Mouse (Mus musculus) right cerebral cortex, postnatal 25 days (tissue): ENCODE data around the gene Etv6.
A peak's percentile ranks its signal among the peaks of the same experiment; 100 is the strongest.

Experiments
- DNase-seq: peaks from one replicate; pipeline ENCODE4 v3.0.0; 2022

The Etv6 gene

GRCm38 (mm10) chr6:134045092-134045868 is 9.8 kb downstream of the Etv6 start:
- DNase-seq, result no peak

- DNase-seq, result no peak
Measured at GRCm38 (mm10) chr6:134046136-134046535, 10.6 kb downstream of the Etv6 start.

GRCm38 (mm10) chr6:134047249-134047648 is 11.7 kb downstream of the Etv6 start:
- DNase-seq, result no peak

GRCm38 (mm10) chr6:134047974-134048373 is 12.5 kb downstream of the Etv6 start:
- no peak for DNase-seq

DNA sequence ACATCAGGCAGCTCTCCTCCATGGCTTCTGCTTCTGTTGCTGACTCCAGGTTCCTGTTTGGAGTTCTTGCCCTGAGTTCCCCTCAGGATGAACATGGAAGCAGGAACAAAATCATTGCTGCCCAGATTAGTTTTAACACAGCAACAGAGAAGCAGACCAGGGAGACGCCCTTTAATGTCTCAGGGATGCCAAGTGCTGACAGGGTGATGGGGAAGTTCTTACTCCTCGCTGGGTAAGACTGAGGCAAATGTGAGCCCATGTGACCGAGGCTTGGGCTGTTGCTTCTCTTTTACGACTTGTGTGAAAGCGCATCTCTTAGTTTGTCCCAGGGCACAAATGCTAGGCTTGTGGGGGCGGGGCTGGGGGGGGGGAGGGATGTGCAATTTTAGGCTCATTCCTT is 13.5 kb downstream of the Etv6 start:
- no peak for DNase-seq

DNA sequence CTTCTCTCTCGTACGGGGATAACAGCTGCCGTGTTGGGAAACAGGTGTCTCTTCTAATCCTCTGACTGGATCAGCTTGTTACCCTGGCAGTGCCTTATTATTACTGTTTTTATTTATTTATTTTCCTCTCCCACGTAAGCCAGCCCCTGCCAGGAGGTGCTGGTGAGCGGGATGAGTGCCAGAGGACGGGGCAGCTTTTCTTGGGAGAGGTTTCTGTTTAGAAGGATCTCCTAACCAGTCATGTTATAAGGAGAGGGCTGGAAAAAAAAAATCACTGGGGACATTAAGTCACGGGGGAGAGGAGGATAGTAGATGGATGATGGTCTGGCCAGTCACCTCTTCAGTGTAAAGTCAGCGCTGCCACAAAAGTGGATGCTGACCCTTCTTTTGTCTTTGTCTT is 15.0 kb downstream of the Etv6 start:
- no peak for DNase-seq

DNA sequence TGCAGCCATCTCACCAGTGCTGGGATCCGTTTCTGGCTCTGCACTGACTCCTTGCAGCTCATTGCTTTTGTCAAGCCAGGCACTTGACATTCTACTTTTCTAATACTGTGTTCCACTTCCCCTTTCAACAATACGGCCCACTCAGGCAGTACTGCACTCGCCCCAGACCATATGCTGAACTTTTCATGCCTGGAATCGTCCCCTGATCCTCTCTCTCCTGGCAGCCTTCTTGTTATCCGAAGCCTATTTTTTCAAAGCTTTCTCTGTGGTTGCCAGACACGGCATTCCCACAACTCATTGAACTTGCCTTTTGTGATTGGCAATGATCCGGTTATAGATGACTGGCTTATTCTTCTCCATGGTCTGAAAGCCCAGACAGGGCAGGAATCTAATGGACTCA is 16.4 kb downstream of the Etv6 start:
- DNase-seq, result no peak

- DNase-seq, result no peak
Measured at GRCm38 (mm10) chr6:134053146-134053545, 17.6 kb downstream of the Etv6 start.

- no peak for DNase-seq
Measured at GRCm38 (mm10) chr6:134053566-134053965, 18.1 kb downstream of the Etv6 start.

DNA sequence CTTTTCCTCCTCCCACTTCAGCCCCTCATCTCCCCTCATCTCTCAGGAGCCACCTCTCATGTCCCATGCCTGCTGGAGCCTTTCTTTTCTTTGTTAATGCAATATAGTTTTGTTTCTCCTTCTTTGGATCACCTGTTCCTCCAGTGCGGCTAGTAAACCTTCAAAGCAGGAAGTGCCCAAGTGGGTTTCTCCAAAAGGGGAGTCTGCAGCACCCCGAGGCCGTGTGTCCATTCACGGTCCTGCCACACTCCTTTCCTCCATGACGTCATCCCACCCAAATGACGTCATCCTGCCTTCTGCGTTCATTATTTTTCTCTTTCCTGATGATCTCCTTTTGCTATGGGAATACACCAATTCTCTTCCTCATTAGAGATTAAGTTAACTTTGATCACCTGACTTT is 20.1 kb downstream of the Etv6 start:
- DNase-seq, result no peak

- DNase-seq, result no peak
Measured at GRCm38 (mm10) chr6:134058451-134058850, 23.0 kb downstream of the Etv6 start.

DNA sequence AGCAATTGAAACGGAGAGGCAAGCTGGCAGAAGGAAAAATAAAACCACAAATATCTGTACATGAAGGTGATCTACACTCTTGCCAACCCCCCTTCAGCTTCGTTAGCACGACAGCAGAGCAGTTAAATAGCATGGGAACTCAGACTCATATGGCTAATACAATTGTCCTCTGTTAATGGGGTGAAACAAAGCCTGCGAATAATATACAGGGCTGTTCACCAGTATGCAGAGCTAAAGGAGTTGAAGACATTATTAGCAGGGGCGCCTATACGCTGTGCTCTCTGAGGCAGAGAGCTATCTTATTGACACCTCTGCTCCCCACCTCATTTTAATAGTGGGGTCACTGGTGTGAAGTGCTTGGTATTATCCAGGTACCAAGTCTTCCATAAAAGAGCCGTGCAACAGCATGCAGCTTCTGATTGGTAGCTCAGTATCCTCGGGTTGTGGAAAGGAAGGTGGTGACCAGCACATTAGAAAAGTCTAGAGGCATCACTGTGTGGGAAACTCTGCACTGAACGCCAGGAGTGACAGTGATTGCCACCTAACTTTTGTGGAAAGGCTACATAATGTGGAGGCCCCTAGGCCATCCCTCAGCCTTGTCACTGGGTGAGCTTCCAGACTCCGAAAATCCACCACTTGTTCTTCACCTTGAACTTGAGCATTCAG is 23.5 kb downstream of the Etv6 start:
- no peak for DNase-seq

- DNase-seq, result peak; percentile 67
Measured at GRCm38 (mm10) chr6:134059552-134059891, 24.0 kb downstream of the Etv6 start.

DNA sequence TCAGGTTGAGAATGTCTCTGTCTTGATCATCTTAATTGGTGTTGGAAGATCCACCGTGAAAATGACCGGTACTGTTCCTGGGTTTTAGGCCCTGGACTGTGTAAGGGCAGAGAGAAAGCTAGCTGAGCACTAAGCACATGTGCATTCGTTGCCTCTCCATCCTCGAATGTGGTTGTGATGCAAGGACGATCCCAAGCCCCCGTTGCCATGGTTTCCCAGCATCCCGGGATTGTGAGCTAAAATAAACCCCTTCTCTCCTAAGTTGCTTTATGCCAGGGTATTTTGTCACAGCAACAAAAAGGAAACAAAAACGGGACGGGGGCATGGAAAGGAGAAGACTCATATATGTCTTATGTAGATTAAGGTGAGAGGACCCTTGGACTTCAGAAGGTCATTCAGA is 24.5 kb downstream of the Etv6 start:
- DNase-seq, result no peak

- DNase-seq, result no peak
Measured at GRCm38 (mm10) chr6:134060811-134061210, 25.3 kb downstream of the Etv6 start.

GRCm38 (mm10) chr6:134065018-134065725 is 29.7 kb downstream of the Etv6 start:
- DNase-seq, result no peak

- DNase-seq, result no peak
Measured at GRCm38 (mm10) chr6:134066112-134066511, 30.6 kb downstream of the Etv6 start.

- no peak for DNase-seq
Measured at GRCm38 (mm10) chr6:134066996-134067395, 31.5 kb downstream of the Etv6 start.

DNA sequence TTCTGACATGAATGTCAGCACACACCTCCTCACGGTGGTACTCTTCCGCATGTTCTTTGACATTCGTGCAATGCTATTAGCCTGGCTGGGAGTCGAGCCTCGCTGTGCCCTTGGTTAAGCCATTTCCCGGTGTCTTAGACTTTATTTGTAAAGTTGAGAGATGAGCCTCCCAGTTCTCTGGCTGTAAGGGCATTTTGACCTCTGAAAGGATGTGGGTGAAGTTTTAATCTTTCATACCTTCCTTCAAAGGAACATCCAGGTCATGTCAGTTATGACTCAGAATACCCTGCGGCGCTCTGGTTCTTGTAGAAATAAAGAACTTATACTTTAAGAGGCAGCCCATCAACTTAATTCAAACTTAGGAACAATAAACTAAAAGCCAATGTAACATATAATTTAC is 32.0 kb downstream of the Etv6 start:
- no peak for DNase-seq

- no peak for DNase-seq
Measured at GRCm38 (mm10) chr6:134072439-134072838, 36.9 kb downstream of the Etv6 start.

GRCm38 (mm10) chr6:134072906-134073305 is 37.4 kb downstream of the Etv6 start:
- DNase-seq, result no peak

DNA sequence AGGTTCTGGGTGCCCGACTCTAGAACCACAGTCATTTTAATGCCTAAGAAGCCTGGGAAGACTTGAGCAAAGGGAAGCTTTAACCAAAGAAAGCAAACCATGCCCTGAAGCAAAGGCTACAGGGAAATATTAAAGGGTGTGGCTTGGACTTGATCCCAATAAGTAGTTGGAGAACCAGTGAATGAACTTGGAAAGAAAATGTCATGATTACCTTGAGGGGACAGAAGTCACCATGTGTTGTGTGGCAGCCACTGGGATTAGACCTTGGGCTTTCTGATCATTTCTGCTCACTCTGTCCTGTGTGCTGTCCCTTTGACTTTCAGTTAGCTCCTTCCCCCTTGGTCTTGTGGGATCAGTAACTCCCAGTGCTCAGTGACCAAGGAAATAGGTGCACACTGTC is 38.9 kb downstream of the Etv6 start:
- no peak for DNase-seq

GRCm38 (mm10) chr6:134075031-134075430 is 39.5 kb downstream of the Etv6 start:
- DNase-seq, result no peak

DNA sequence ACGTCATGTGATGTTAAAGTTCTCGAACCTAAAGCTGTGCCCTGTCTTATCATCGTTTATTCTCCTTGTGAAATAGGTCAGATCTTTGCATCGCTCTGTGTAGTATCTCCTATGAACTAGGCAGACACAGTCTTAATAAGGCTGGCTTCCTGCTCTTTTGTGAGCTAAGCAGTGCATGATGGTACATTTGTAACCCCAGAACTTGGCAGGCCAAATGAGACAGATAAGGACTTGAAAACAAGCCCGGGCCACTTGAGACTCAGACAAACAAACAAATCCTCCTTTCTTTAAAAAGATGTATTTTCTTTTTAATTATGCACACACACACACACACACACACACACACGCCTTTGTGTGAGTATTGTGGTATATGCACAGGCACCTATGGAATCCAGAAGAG is 42.5 kb downstream of the Etv6 start:
- DNase-seq, result no peak
